In genomic region chr6:97914768-97915167, GRCm38 (mm10) we compare ENCODE assay signal across 22 mouse cellular contexts.
DNase-seq lines count a peak whose midpoint lies in the region; ATAC-seq and TF ChIP-seq lines count a peak whose summit lies in the region.
"Had no signal": no experiment of that assay in that cellular context is flagged by ENCODE, and none has a peak within 500 bp of the region (broad histone marks: within the 10 kb centered on the region; RNA-seq: fewer than 3 reads in every experiment).

No protein-coding gene starts in this region.

- no peaks in the 10 kb centered on the region for H3K9me3 ChIP-seq in kidney, embryonic 15.5 days (replicated peaks)
- H3K9me3 ChIP-seq in embryonic facial prominence, embryonic 10.5 days = no peaks in the 10 kb centered on the region
- H3K9me3 ChIP-seq: forebrain, embryonic 13.5 days; heart, embryonic 13.5 days; hindbrain, embryonic 12.5 days had no signal

- no peak overlapping the region for H3K9ac ChIP-seq in kidney, embryonic 15.5 days
- H3K9ac ChIP-seq: forebrain, embryonic 13.5 days; forebrain, postnatal 0 days; heart, embryonic 13.5 days; hindbrain, embryonic 12.5 days had no signal

- no peak for TF ChIP-seq CTCF in kidney, adult 2 months (conservative IDR thresholded peaks at IDR 0.05; ENCODE audit: insufficient read depth, insufficient read length, low read depth, low read length)

- no peaks in the 10 kb centered on the region for H3K27me3 ChIP-seq in kidney, adult 2 months (replicated peaks; ENCODE audit: control insufficient read depth, insufficient read depth, low read length)
- no peaks in the 10 kb centered on the region for H3K27me3 ChIP-seq in kidney, embryonic 15.5 days
- no peaks in the 10 kb centered on the region for H3K27me3 ChIP-seq in embryonic facial prominence, embryonic 10.5 days (replicated peaks; ENCODE audit: low read depth, poor library complexity, severe bottlenecking)
- H3K27me3 ChIP-seq: CH12.LX; forebrain, embryonic 13.5 days; heart, embryonic 13.5 days; hindbrain, embryonic 12.5 days; Patski had no signal

- peak; percentile 81 for DNase-seq in kidney, adult 11 months
- DNase-seq in kidney, adult 2 months = peak; percentile 79
- peak; percentile 70 for DNase-seq in kidney, postnatal 14 days
- no peak for DNase-seq in gastrocnemius, postnatal 25 days
- no peak for DNase-seq in thymus, postnatal 0 days (ENCODE audit: low spot score)
- no peak for DNase-seq in adrenal gland, adult 2 months
- no peak for DNase-seq in embryonic facial prominence, embryonic 10.5 days (ENCODE audit: low spot score)
- DNase-seq: adrenal gland, postnatal 25 days; cerebellum, adult 2 months; cerebellum, postnatal 36 days; forebrain, postnatal 0 days; heart, adult 2 months; heart, postnatal 4 days had no signal

- H3K4me3 ChIP-seq in kidney, adult 2 months (ENCODE audit: insufficient read depth, low read depth, low read length) = no peak overlapping the region
- no peak overlapping the region for H3K4me3 ChIP-seq in kidney, embryonic 15.5 days (replicated peaks)
- no peak overlapping the region for H3K4me3 ChIP-seq in embryonic facial prominence, embryonic 10.5 days
- H3K4me3 ChIP-seq: forebrain, embryonic 13.5 days; heart, adult 2 months; heart, embryonic 13.5 days; hindbrain, embryonic 12.5 days had no signal

- no peaks in the 10 kb centered on the region for H3K36me3 ChIP-seq in kidney, adult 2 months (ENCODE audit: control insufficient read depth, insufficient read depth, low read length)
- no peaks in the 10 kb centered on the region for H3K36me3 ChIP-seq in kidney, embryonic 15.5 days
- H3K36me3 ChIP-seq in embryonic facial prominence, embryonic 10.5 days (replicated peaks) = no peaks in the 10 kb centered on the region
- H3K36me3 ChIP-seq: heart, embryonic 13.5 days; hindbrain, embryonic 12.5 days had no signal

- no peak overlapping the region for H3K4me2 ChIP-seq in kidney, embryonic 15.5 days
- H3K4me2 ChIP-seq: forebrain, embryonic 13.5 days; heart, embryonic 13.5 days; hindbrain, embryonic 12.5 days had no signal

- WGBS in kidney, adult 2 months = 36% methylated on average over 8 of the region's 8 CpGs
- WGBS in kidney, embryonic 15.5 days = 70% methylated on average over 8 of the region's 8 CpGs
- WGBS in embryonic facial prominence, embryonic 10.5 days = 93% methylated on average over 8 of the region's 8 CpGs

- H3K4me1 ChIP-seq in kidney, adult 2 months (ENCODE audit: control insufficient read depth, insufficient read depth, low read length) = peaks cover 39% of the 10 kb centered on the region
- H3K4me1 ChIP-seq in kidney, embryonic 15.5 days = peaks cover 39% of the 10 kb centered on the region
- H3K4me1 ChIP-seq in embryonic facial prominence, embryonic 10.5 days = peaks cover 19% of the 10 kb centered on the region
- H3K4me1 ChIP-seq: forebrain, embryonic 13.5 days had no signal

- H3K27ac ChIP-seq in kidney, adult 2 months (ENCODE audit: insufficient read depth, low read depth, low read length) = peak overlapping the region; percentile 59
- peak overlapping the region; percentile 79 for H3K27ac ChIP-seq in kidney, embryonic 15.5 days
- H3K27ac ChIP-seq in embryonic facial prominence, embryonic 10.5 days (replicated peaks) = no peak overlapping the region
- H3K27ac ChIP-seq: forebrain, embryonic 13.5 days; heart, adult 2 months; heart, embryonic 13.5 days; hindbrain, embryonic 12.5 days had no signal

- no peak for TF ChIP-seq POLR2A in kidney, adult 2 months (IDR thresholded peaks at IDR 0.05; ENCODE audit: low read depth, low read length)

- peak; percentile 82 for ATAC-seq in kidney, embryonic 15.5 days (replicated peaks; ENCODE audit: low FRiP score)
- ATAC-seq: activated CD4-positive, CD25-positive, alpha-beta regulatory T cell, adult 4 months; forebrain, embryonic 13.5 days; forebrain, postnatal 0 days; hindbrain, embryonic 16.5 days; inflammation-experienced regulatory T-cells, adult 6 months; Patski had no signal

Comparison
In these comparisons a context has a peak if more than half of its experiments do, and no peak if none do; other contexts are left out.
1. DNase-seq: peak in kidney, adult 11 months (single experiment), kidney, adult 2 months (single experiment) and kidney, postnatal 14 days (single experiment); none in gastrocnemius, postnatal 25 days (single experiment), thymus, postnatal 0 days (single experiment), adrenal gland, adult 2 months (single experiment) and embryonic facial prominence, embryonic 10.5 days (single experiment).